Mouse (Mus musculus) limb, embryonic 12.5 days (tissue): ENCODE results near the gene Grb14. TPM values are rescaled to one million over a fixed set of nuclear protein-coding genes. Genes with fewer than 3 reads are reported as not detected.
A peak's percentile ranks its signal among the peaks of the same experiment; 100 is the strongest.

ENCODE experiments used
- ATAC-seq: fragments of 200-750 bp; cut with Nextera tagmentation; 2 replicates; pipeline ENCODE4 v1.8.0; 2017; ENCODE audit warnings: low read depth, moderate TSS enrichment; ENCODE audit not compliant: insufficient number of reproducible peaks, insufficient read depth, low FRiP score, low TSS enrichment
- H3K27ac ChIP-seq: fragments of 300-500 bp; sonication (generic); 2 replicates; pipeline ENCODE4 v1.5.1; 2016; ENCODE audit warnings: mild to moderate bottlenecking, moderate library complexity
- H3K27me3 ChIP-seq: fragments of 300-500 bp; sonication (generic); 2 replicates; pipeline ENCODE4 v1.6.1; 2016; ENCODE audit warnings: mild to moderate bottlenecking, moderate library complexity
- H3K36me3 ChIP-seq: fragments of 300-500 bp; sonication (generic); 2 replicates; pipeline ENCODE4 v1.6.1; 2016; ENCODE audit warnings: mild to moderate bottlenecking, moderate library complexity
- H3K4me1 ChIP-seq: fragments of 300-500 bp; sonication (generic); replicated peaks from 2 replicates; pipeline ENCODE4 v1.6.1; 2016
- H3K4me2 ChIP-seq: fragments of 300-500 bp; sonication (generic); 2 replicates; pipeline ENCODE4 v1.6.1; 2016; ENCODE audit warnings: mild to moderate bottlenecking, moderate library complexity
- H3K4me3 ChIP-seq: fragments of 300-500 bp; sonication (generic); replicated peaks from 2 replicates; pipeline ENCODE4 v1.5.1; 2016; ENCODE audit warnings: mild to moderate bottlenecking
- H3K9ac ChIP-seq: fragments of 300-500 bp; sonication (generic); replicated peaks from 2 replicates; pipeline ENCODE4 v1.6.1; 2016; ENCODE audit warnings: mild to moderate bottlenecking, moderate library complexity
- H3K9me3 ChIP-seq: fragments of 300-500 bp; sonication (generic); 2 replicates; pipeline ENCODE4 v1.6.1; 2016; ENCODE audit warnings: mild to moderate bottlenecking, moderate library complexity
- WGBS: fragments of 180-500 bp; shearing (Covaris S2); methylation state at CpG from one replicate; pipeline ENCODE4 v1.1.7; 2016; 5-methylcytosine and 5-hydroxymethylcytosine counted together
- polyA plus RNA-seq: library from polyadenylated mRNA; unstranded; fragments of >200 nt; fragmentation: Nextera tagmentation; extraction: Ambion mirVana; gene quantifications from 2 replicates; pipeline ENCODE4 v1.2.1, GENCODE M21; 2016

Grb14 gene
- 4.9 and 5.6 TPM in 2 replicates for polyA plus RNA-seq

DNA sequence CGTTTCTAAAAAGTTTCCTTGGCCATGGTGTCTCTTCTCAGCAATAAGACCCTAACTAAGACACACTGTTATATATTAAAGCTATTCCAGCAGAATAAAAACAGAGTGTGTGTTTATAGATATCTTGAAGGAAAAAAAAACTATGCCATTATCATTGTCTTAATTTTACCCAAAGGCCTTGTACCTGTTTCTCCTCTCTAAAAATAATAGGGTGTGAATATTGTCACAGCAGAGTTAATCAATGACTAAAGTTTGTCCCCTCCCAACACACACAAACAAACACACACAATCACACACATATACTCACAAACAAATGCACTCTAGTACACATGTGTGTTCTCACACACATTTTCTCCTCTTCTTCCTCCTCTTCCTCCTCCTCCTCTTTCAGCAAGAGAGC is at the start of gene Grb14:
Grb14 (minus strand) TSS at position 101 of the 400 bp plus-strand sequence.
- no peak within 1 kb of the TSS for H3K4me2 ChIP-seq
- H3K9ac ChIP-seq, result no peak within 1 kb of the TSS
- no peak for ATAC-seq
- peaks cover 8% of the 10 kb centered on the region; the same call in 1 of the 2 replicates for H3K27me3 ChIP-seq
- no peak within 1 kb of the TSS for H3K4me3 ChIP-seq
- H3K36me3 ChIP-seq, result no peaks in the 10 kb centered on the region
- 91% methylated on average over 1 of the region's 1 CpGs for WGBS
- no peak within 1 kb of the TSS for H3K27ac ChIP-seq
- peaks cover 10% of the 10 kb centered on the region; the same call in 1 of the 2 replicates for H3K4me1 ChIP-seq
- no peaks in the 10 kb centered on the region for H3K9me3 ChIP-seq

DNA sequence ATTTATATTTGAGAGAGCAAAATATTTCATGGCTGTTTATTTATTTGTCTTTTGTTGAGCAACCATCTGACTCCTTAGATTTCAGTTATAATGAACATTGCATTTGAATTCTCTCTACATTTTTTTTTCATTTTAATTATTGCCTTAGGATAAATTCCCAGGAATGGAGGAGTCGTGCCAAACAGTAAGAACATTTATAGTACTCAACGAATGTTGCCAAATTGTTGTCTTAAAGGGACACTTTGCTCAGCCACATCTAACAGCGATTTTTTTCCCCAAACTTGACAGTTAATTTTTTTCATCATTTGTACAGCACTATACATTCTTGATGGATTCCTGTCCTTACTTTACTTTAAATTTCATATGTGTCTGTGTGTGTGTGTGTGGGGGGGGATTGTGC is 47.4 kb upstream of the Grb14 start:
- no peaks in the 10 kb centered on the region for H3K27me3 ChIP-seq
- H3K9me3 ChIP-seq, result no peaks in the 10 kb centered on the region
- H3K9ac ChIP-seq, result no peak overlapping the region
- 74% methylated on average over 3 of the region's 3 CpGs for WGBS
- H3K4me3 ChIP-seq, result no peak overlapping the region
- no peak overlapping the region for H3K4me2 ChIP-seq
- H3K4me1 ChIP-seq, result no peaks in the 10 kb centered on the region
- no peak overlapping the region for H3K27ac ChIP-seq
- no peaks in the 10 kb centered on the region for H3K36me3 ChIP-seq
- ATAC-seq, result no peak

DNA sequence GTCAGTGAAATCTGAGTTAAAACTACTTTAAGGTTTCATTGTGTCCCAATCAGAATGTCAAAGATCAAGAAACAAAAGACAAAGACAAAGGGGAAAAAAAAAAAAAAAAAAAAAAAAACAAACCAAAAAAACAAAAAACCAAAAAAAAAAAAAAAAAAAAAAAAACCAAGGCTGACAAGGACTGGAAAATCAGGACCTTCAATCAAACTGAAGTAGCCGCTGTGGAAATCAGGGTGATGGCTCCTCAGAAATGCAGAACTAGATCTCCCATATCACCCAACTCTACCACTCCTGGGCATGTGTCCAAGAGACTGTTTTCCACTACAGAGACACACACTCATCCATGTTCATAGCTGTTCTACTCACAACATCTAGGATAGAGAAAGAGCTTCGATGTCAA is 29.0 kb upstream of the Grb14 start:
- no peak for ATAC-seq
- WGBS, result 87% methylated on average over 2 of the region's 2 CpGs

DNA sequence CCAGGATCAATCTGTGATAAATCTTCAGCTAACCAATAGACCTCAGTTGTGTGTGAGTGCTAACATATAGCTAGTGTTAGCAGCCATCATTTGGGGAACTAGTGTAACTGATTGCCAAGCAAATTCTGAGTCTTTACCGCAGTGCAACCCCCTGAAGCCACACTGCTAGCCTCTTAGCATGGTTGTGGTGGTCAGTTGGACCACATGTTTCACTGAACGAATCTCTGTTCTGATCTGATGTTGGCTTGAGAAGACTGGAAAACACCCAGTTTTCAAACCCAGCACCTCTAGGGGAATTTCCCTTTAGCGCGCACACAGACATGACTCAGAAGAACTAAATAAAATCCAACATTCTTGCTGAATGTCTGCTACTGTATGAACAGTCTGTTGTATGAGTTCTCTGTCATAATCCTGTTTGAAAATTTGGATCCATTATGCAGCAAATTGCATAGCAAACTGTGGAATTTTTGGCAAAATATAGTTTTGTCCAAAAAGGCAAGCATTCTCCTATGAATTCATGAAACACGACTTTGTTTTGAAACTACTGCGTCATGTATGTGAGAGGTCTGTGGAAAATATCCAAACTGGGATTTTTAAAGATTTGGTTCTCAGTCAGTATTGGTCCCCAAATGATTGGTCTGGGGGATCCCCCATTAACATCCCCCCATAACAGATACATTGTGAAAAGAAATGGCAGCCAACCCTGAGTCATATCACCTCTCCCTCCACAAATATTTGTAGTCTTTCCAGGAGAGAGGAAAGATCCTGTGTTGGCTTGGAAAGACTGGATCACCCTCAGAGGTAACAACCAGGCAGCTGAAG is 27.6 kb upstream of the Grb14 start:
- Histone ChIP-seq H3K27ac (no peak overlapping the region), H3K36me3 (no peaks in the 10 kb centered on the region), H3K9me3 (no peaks in the 10 kb centered on the region), H3K27me3 (no peaks in the 10 kb centered on the region), H3K4me2 (no peak overlapping the region), H3K9ac (no peak overlapping the region), H3K4me3 (no peak overlapping the region), H3K4me1 (no peaks in the 10 kb centered on the region)
- no peak for ATAC-seq
- 91% methylated on average over 6 of the region's 6 CpGs for WGBS

More for the DNA sequence above, 29.0 kb upstream of the Grb14 start:
- Histone ChIP-seq H3K4me3 (no peak overlapping the region), H3K9me3 (no peaks in the 10 kb centered on the region), H3K4me1 (no peaks in the 10 kb centered on the region), H3K27me3 (no peaks in the 10 kb centered on the region), H3K36me3 (no peaks in the 10 kb centered on the region), H3K27ac (no peak overlapping the region), H3K9ac (no peak overlapping the region), H3K4me2 (no peak overlapping the region)

DNA sequence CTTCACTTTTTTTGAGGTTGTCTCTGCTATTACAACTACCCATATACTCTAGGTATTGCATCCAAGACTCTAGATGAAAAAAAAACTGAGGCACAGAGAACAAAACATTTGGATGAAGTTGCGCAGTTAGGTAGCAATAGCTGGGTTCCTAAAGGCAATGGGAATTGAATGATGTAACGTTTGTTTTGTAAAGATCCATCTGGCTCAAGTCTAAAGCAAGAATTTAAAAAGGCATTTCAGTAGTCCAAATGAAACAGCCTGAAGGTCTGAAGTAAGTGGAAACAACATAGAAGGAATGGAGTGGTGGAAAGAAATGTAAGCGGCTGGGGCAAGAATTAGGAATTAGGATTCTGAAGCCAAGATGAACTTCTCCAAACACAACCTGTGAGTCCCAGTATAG is 26.0 kb upstream of the Grb14 start:
- Histone ChIP-seq H3K4me3 (no peak overlapping the region), H3K9ac (no peak overlapping the region), H3K4me2 (no peak overlapping the region), H3K27me3 (no peaks in the 10 kb centered on the region), H3K4me1 (no peaks in the 10 kb centered on the region), H3K27ac (no peak overlapping the region), H3K36me3 (no peaks in the 10 kb centered on the region), H3K9me3 (no peaks in the 10 kb centered on the region)
- no peak for ATAC-seq
- 88% methylated on average over 3 of the region's 3 CpGs for WGBS

DNA sequence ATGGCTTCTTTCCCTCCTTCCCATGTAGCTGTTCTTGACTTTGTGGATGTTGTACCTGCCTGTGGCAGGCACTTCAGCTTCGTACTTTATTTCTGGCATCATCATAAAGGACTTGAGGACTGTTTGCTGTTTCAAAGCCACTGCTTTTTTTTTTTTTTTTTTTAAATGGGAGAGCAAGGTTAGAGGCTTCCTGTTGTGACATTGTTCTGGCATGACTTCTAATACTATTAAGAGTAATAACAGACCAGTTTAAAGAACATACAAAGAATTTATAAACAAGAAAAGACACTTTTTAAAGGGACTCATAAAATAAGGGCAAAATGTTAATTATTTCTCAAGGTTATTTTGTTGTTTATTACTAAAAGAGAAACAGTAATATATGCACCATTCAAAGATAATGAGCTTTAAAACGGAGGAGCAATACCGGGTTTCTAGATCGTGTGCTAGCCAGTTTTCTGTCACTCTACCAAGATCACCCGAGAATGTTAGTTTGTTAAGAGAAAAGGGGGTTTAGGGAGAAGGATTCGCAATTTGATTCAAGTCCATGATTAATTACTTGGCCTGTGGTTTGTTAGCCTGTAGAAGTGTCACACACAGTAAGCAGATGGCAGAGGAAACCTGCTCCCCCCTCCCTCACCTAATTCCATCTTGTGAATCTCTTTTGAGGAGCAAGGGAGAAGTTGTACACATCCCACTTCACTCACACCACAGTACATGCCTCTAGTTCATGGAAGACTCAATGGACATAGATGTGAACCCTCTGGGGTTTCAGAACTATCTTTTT is 23.6 kb upstream of the Grb14 start:
- no peak for ATAC-seq
- H3K9me3 ChIP-seq, result no peaks in the 10 kb centered on the region
- H3K4me1 ChIP-seq, result no peaks in the 10 kb centered on the region
- H3K36me3 ChIP-seq, result no peaks in the 10 kb centered on the region
- H3K4me2 ChIP-seq, result no peak overlapping the region
- 50% methylated on average over 6 of the region's 6 CpGs for WGBS
- H3K9ac ChIP-seq, result no peak overlapping the region
- H3K27ac ChIP-seq, result no peak overlapping the region
- no peaks in the 10 kb centered on the region for H3K27me3 ChIP-seq
- no peak overlapping the region for H3K4me3 ChIP-seq

DNA sequence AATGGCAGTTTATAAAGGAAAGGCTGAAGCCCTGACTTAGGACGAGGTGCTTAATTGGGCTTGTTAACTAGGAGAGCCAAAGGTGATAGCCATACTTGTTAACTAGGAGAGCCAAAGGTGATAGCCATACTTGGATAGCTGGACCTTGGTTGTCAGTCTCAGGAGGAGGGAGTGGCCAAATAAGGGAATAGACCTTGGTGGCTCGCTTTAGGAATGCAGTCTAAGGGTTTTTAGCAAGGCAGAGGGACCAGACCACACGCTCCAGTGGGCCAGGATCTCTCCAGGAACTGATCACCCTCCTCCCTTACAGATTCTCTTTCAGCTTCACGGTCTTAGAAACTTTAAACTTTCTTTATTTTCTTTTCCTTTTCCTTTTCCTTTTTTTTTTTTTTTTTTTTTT is 13.4 kb upstream of the Grb14 start:
- H3K9ac ChIP-seq, result no peak overlapping the region
- no peak overlapping the region for H3K4me2 ChIP-seq
- H3K4me1 ChIP-seq, result no peaks in the 10 kb centered on the region
- WGBS, result 34% methylated on average over 4 of the region's 4 CpGs
- H3K27me3 ChIP-seq, result no peaks in the 10 kb centered on the region
- H3K4me3 ChIP-seq, result no peak overlapping the region
- no peak overlapping the region for H3K27ac ChIP-seq
- H3K9me3 ChIP-seq, result no peaks in the 10 kb centered on the region
- ATAC-seq, result no peak
- H3K36me3 ChIP-seq, result no peaks in the 10 kb centered on the region

DNA sequence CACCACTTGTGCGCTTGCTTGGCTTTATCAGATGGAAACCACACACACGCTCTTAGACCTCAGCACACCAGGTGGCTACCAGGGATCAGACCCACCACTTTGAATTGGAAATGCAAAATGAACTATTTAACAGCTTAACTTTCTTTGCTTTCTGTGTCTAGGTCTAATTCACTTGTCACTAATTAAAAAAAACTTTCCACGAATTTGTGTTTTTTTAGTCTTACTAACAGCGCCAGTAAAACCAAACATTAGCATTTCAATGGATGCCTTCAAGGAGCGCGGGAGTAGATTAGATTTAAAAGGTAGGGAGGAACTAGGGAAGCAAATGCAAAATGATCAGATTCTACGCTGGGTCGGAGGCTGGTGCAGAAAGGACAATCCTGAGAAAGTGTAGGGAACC is 12.8 kb upstream of the Grb14 start:
- ATAC-seq, result no peak
- Histone ChIP-seq H3K4me2 (no peak overlapping the region), H3K4me1 (no peaks in the 10 kb centered on the region), H3K27ac (no peak overlapping the region), H3K9me3 (no peaks in the 10 kb centered on the region), H3K36me3 (no peaks in the 10 kb centered on the region), H3K4me3 (no peak overlapping the region), H3K27me3 (no peaks in the 10 kb centered on the region), H3K9ac (no peak overlapping the region)
- 47% methylated on average over 8 of the region's 8 CpGs for WGBS

DNA sequence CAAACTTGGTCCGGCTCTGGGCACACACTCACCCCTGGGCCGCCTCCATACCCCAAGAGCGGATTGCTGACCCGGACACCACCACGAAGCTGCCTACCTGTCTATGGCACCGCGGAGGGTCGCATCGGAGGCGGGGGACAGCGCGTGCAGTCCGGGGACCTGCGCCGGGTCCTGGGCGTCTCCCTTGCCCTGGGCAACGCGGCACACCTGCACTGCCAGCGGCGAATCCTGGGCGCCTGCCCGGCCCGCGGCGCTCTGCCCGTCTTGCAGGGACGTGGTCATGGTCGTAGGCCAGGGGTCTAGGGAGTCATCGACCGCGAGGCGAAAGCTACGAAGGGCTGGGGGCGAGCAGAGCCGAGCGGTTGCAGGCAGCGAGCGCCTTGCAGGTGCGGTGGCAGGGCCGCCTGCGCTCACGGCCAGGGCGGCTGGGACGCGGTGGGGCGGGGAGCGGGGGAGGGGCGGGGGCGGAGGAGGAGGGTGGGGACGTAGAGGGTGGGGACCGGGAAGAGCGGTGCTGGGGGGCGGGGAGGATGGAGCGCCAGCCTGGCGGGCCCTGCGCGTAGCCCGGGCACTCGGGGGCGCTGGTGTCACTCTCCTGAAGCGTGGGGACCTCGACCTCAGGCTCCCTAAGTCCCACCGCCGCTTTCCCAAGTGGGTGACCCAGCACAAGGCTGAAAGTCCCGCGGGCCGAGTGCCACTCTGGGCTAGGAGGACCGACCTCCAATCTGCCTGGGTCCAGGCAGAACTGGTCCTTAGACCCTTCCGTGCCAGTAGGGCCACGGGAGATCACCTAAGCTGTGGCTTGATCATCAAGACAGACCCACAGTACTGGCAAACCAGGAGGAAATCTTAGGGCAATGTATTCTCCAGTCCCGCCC is 2.2 kb downstream of the Grb14 start:
- WGBS, result under 1% methylated on average over 53 of the region's 71 CpGs
- Histone ChIP-seq H3K4me2 (peak overlapping the region; percentile 100), H3K36me3 (no peaks in the 10 kb centered on the region), H3K9me3 (no peaks in the 10 kb centered on the region), H3K27me3 (peaks cover 8% of the 10 kb centered on the region; the same call in 1 of the 2 replicates), H3K27ac (no peak overlapping the region), H3K9ac (peak overlapping the region; percentile 66), H3K4me3 (peak overlapping the region; percentile 69), H3K4me1 (peaks cover 10% of the 10 kb centered on the region; the same call in 1 of the 2 replicates)
- peak; percentile 81 for ATAC-seq

DNA sequence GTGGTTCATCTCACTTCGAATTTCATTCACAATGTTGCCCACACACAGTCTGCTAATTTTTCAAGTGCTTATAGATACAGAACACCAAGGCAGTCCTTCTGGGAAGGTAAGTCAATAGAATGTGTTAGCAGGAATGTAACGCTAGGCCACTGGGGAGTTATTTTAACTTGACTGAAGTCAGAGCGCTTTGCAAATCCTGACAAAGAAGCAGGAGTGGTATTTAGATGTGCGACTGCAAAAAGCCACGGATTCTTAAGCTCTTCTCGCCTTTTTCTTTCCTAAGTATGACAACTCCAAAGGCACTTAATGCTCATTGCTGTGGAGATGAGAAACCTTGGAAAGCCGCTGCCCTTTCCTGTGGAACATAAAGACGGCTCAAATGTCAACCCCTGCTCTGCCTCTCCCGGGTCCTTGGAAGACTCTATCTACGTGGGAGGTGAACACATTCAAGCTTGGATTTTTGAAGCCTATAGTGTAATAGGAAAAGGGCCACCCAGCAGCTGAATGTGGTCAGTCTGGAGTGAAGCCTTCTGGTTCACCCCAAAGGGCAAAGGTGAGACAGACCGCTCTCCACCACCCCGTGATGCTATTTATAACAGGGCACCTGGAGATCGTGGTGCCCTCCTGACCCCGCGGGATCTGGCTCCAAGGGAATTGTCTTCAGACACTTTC is 3.0 kb downstream of the Grb14 start:
- Histone ChIP-seq H3K9me3 (no peaks in the 10 kb centered on the region), H3K27me3 (peaks cover 8% of the 10 kb centered on the region; the same call in 1 of the 2 replicates), H3K4me1 (peaks cover 10% of the 10 kb centered on the region; the same call in 1 of the 2 replicates), H3K36me3 (no peaks in the 10 kb centered on the region), H3K27ac (no peak overlapping the region), H3K4me3 (peak overlapping the region; percentile 69), H3K4me2 (peak overlapping the region; percentile 100), H3K9ac (peak overlapping the region; percentile 66)
- peak; percentile 17 for ATAC-seq
- 9% methylated on average over 15 of the region's 15 CpGs for WGBS
